ENCODE assay signal across 8 mouse cellular contexts in the genomic region with DNA sequence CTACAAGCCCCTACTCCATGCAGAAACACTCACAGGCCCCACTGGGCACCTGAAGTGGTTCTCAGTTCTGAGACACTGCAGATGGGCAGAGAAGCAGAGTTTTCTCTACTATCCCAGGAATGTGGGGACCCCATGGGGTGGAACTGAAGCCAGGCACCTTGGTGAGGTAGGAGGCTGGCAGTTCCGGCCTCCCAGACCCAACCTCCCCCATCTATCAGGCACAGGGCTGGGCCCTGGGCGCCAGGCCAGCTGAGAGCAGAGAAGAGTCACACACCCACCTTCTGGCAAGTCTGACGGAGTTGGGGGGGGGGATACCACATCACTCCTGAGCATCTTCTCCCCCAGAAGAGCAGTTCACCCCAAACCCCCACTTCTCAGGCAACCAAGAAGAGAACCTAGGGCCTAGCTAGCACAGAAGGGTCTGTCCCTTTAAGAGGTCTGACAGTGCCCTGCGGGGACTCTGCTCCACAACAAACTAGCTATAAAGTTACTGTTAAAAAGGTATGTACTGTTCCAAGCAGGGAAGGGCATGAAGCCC. TPM values are rescaled to one million over a fixed set of nuclear protein-coding genes. Genes with fewer than 3 reads are reported as not detected.
DNase-seq lines count a peak whose midpoint lies in the region; ATAC-seq and TF ChIP-seq lines count a peak whose summit lies in the region.

No protein-coding gene starts in this region.

- H3K4me1 ChIP-seq in megakaryocyte, embryonic 14.5 days = peaks cover 92% of the 10 kb centered on the region
- H3K4me1 ChIP-seq in erythroblast, embryonic 14.5 days (ENCODE audit: control insufficient read depth) = peaks cover 87% of the 10 kb centered on the region
- peaks cover 51% of the 10 kb centered on the region for H3K4me1 ChIP-seq in kidney, embryonic 14.5 days (ENCODE audit: control insufficient read depth, insufficient read depth, low read length)
- H3K4me1 ChIP-seq in olfactory bulb, adult 2 months (ENCODE audit: control insufficient read depth, insufficient read depth, low read length) = peaks cover 55% of the 10 kb centered on the region

- H3K4me2 ChIP-seq in kidney, embryonic 14.5 days (replicated peaks; ENCODE audit: low read depth, low read length) = peak overlapping the region; percentile 56

- no peak for ATAC-seq in megakaryocyte, adult 5-6 weeks (ENCODE audit: poor library complexity, severe bottlenecking)
- no peak for ATAC-seq in kidney, embryonic 14.5 days (ENCODE audit: low FRiP score, low TSS enrichment)

- H3K9ac ChIP-seq in kidney, embryonic 14.5 days (ENCODE audit: low read depth, low read length) = peak overlapping the region; percentile 42; the same call in 1 of the 2 replicates

- no peaks in the 10 kb centered on the region for H3K9me3 ChIP-seq in megakaryocyte, embryonic 14.5 days
- peaks cover 6% of the 10 kb centered on the region for H3K9me3 ChIP-seq in erythroblast, embryonic 14.5 days (ENCODE audit: control insufficient read depth, low read length)
- H3K9me3 ChIP-seq in kidney, embryonic 14.5 days (ENCODE audit: control insufficient read depth, low read length) = no peaks in the 10 kb centered on the region

- WGBS in kidney, embryonic 14.5 days = 26% methylated on average over 4 of the region's 4 CpGs
- 35% methylated on average over 4 of the region's 4 CpGs for WGBS in olfactory bulb, adult 2 months

- no peak for DNase-seq in right cerebral cortex, postnatal 25 days
- no peak for DNase-seq in left cerebral cortex, postnatal 14 days (ENCODE audit: low spot score in 2 of 2)
- DNase-seq in left cerebral cortex, adult 9 months (ENCODE audit: low spot score in 2 of 2) = no peak

- peaks cover 38% of the 10 kb centered on the region for H3K27me3 ChIP-seq in megakaryocyte, embryonic 14.5 days (replicated peaks)
- H3K27me3 ChIP-seq in erythroblast, embryonic 14.5 days (ENCODE audit: control insufficient read depth) = no peaks in the 10 kb centered on the region
- no peaks in the 10 kb centered on the region for H3K27me3 ChIP-seq in kidney, embryonic 14.5 days (ENCODE audit: control insufficient read depth, insufficient read depth, low read length)

- no peak for TF ChIP-seq CTCF in olfactory bulb, adult 2 months (IDR thresholded peaks at IDR 0.05; ENCODE audit: insufficient read depth, low read depth, low read length)

- H3K36me3 ChIP-seq in megakaryocyte, embryonic 14.5 days (replicated peaks; ENCODE audit: low read length) = peaks cover 68% of the 10 kb centered on the region
- H3K36me3 ChIP-seq in erythroblast, embryonic 14.5 days (ENCODE audit: control insufficient read depth) = peaks cover 87% of the 10 kb centered on the region
- peaks cover 48% of the 10 kb centered on the region for H3K36me3 ChIP-seq in kidney, embryonic 14.5 days (ENCODE audit: control insufficient read depth, insufficient read depth, low read length)

- TF ChIP-seq POLR2A in olfactory bulb, adult 2 months (IDR thresholded peaks at IDR 0.05; ENCODE audit: insufficient read depth, low read depth, low read length) = no peak

- H3K27ac ChIP-seq in kidney, embryonic 14.5 days (ENCODE audit: low read depth, low read length) = peak overlapping the region; percentile 74; the same call in 1 of the 2 replicates
- 0 out of 2 replicates have a peak overlapping the region, but pooled peaks have one; percentile 7 for H3K27ac ChIP-seq in olfactory bulb, adult 2 months (ENCODE audit: insufficient read depth, low read depth, low read length)

- intact Hi-C loops in left cerebral cortex, postnatal 14 days (cut with DNase I) = no loop called here

- peak overlapping the region; percentile 43 for H3K4me3 ChIP-seq in megakaryocyte, embryonic 14.5 days (replicated peaks)
- peak overlapping the region; percentile 66 for H3K4me3 ChIP-seq in erythroblast, embryonic 14.5 days (replicated peaks)
- H3K4me3 ChIP-seq in kidney, embryonic 14.5 days (ENCODE audit: low read length) = peak overlapping the region; percentile 35
- H3K4me3 ChIP-seq in olfactory bulb, adult 2 months (ENCODE audit: insufficient read depth, low read depth, low read length) = no peak overlapping the region

RNA-seq across cellular contexts. Expression of gene Adcy6, which starts 6.9 kb away (rescaled TPM):
- polyA plus RNA-seq in megakaryocyte, embryonic 14.5 days (2012; ENCODE audit: insufficient read depth, low replicate concordance) = 2.1 and 9.3 TPM in 2 replicates
- total RNA-seq in megakaryocyte, adult 5-6 weeks (2015) = 0.31 and 0.71 TPM in 2 replicates
- total RNA-seq in megakaryocyte, adult 5-6 weeks (2017) = 0.99 and 1.1 TPM in 2 replicates
- 1.6 TPM in 2 replicates for polyA plus RNA-seq in erythroblast, embryonic 14.5 days (2012)
- polyA plus RNA-seq in kidney, embryonic 14.5 days (2014; fragmentation: Nextera tagmentation; extraction: Ambion mirVana) = 26.2 and 31.5 TPM in 2 replicates
- 87.5 TPM in 1 of 2 replicates, not detected in the other for polyA plus RNA-seq in olfactory bulb, adult 2 months (2012; ENCODE audit: insufficient read depth, insufficient read length, low replicate concordance, missing spikeins)
- 10 to 100 TPM; 47.8 to 50.2 TPM for total RNA-seq in left cerebral cortex, postnatal 14 days (2021)

RNA-seq across cellular contexts. Expression of gene Cacnb3, which starts 27.6 kb away (rescaled TPM):
- polyA plus RNA-seq in megakaryocyte, embryonic 14.5 days (2012; ENCODE audit: insufficient read depth, low replicate concordance) = 0.46 TPM in 1 of 2 replicates, not detected in the other
- 0.04 TPM in 1 of 2 replicates, not detected in the other for total RNA-seq in megakaryocyte, adult 5-6 weeks (2015)
- total RNA-seq in megakaryocyte, adult 5-6 weeks (2017) = 0.11 TPM in 1 of 2 replicates, not detected in the other
- polyA plus RNA-seq in erythroblast, embryonic 14.5 days (2012) = not detected in 2 replicates
- 21.5 and 26.5 TPM in 2 replicates for polyA plus RNA-seq in kidney, embryonic 14.5 days (2014; fragmentation: Nextera tagmentation; extraction: Ambion mirVana)
- not detected in 2 replicates for polyA plus RNA-seq in olfactory bulb, adult 2 months (2012; ENCODE audit: insufficient read depth, insufficient read length, low replicate concordance, missing spikeins)
- 100 to 1,000 TPM; 217 to 244 TPM for total RNA-seq in left cerebral cortex, postnatal 14 days (2021)

RNA-seq across cellular contexts. Expression of gene 4930415O20Rik, which starts 32.2 kb away (rescaled TPM):
- polyA plus RNA-seq in megakaryocyte, embryonic 14.5 days (2012; ENCODE audit: insufficient read depth, low replicate concordance) = not detected in 2 replicates
- 0.46 TPM in 1 of 2 replicates, not detected in the other for total RNA-seq in megakaryocyte, adult 5-6 weeks (2015)
- not detected in 2 replicates for total RNA-seq in megakaryocyte, adult 5-6 weeks (2017)
- not detected in 2 replicates for polyA plus RNA-seq in erythroblast, embryonic 14.5 days (2012)
- 0.57 TPM in 1 of 2 replicates, not detected in the other for polyA plus RNA-seq in kidney, embryonic 14.5 days (2014; fragmentation: Nextera tagmentation; extraction: Ambion mirVana)
- polyA plus RNA-seq in olfactory bulb, adult 2 months (2012; ENCODE audit: insufficient read depth, insufficient read length, low replicate concordance, missing spikeins) = not detected in 2 replicates
- total RNA-seq in left cerebral cortex, postnatal 14 days (2021) = not detected

RNA-seq across cellular contexts. Expression of gene Ccnt1, which starts 32.3 kb away (rescaled TPM):
- 1.4 and 5.1 TPM in 2 replicates for polyA plus RNA-seq in megakaryocyte, embryonic 14.5 days (2012; ENCODE audit: insufficient read depth, low replicate concordance)
- 33.0 and 38.7 TPM in 2 replicates for total RNA-seq in megakaryocyte, adult 5-6 weeks (2015)
- total RNA-seq in megakaryocyte, adult 5-6 weeks (2017) = 41.3 and 43.5 TPM in 2 replicates
- polyA plus RNA-seq in erythroblast, embryonic 14.5 days (2012) = 0.41 and 0.61 TPM in 2 replicates
- polyA plus RNA-seq in kidney, embryonic 14.5 days (2014; fragmentation: Nextera tagmentation; extraction: Ambion mirVana) = 55.4 and 72.9 TPM in 2 replicates
- 109 TPM in 1 of 2 replicates, not detected in the other for polyA plus RNA-seq in olfactory bulb, adult 2 months (2012; ENCODE audit: insufficient read depth, insufficient read length, low replicate concordance, missing spikeins)
- 10 to 100 TPM; 40.5 to 45.3 TPM for total RNA-seq in left cerebral cortex, postnatal 14 days (2021)

RNA-seq across cellular contexts. Expression of gene Ddx23, which starts 59.7 kb away (rescaled TPM):
- 49.7 and 71.3 TPM in 2 replicates for polyA plus RNA-seq in megakaryocyte, embryonic 14.5 days (2012; ENCODE audit: insufficient read depth, low replicate concordance)
- 20.2 and 23.4 TPM in 2 replicates for total RNA-seq in megakaryocyte, adult 5-6 weeks (2015)
- total RNA-seq in megakaryocyte, adult 5-6 weeks (2017) = 84.3 and 106 TPM in 2 replicates
- 7.9 and 8.4 TPM in 2 replicates for polyA plus RNA-seq in erythroblast, embryonic 14.5 days (2012)
- polyA plus RNA-seq in kidney, embryonic 14.5 days (2014; fragmentation: Nextera tagmentation; extraction: Ambion mirVana) = 27.3 and 32.2 TPM in 2 replicates
- polyA plus RNA-seq in olfactory bulb, adult 2 months (2012; ENCODE audit: insufficient read depth, insufficient read length, low replicate concordance, missing spikeins) = not detected in 2 replicates
- 10 to 100 TPM; 56.0 to 57.6 TPM for total RNA-seq in left cerebral cortex, postnatal 14 days (2021)
